Mouse (Mus musculus) testis, adult 2 months (tissue): ENCODE measurements at regions not wholly inside any gene's neighbourhood (a gene's known extent, or its start where the extent isn't known, plus 50 kb on each side); places are given as distances from the start of the nearest gene placed in this dataset.

Experiments
- CTCF ChIP-seq: fragments of 200-500 bp; IDR thresholded peaks from 2 replicates; pipeline ENCODE4 v1.5.1; 2012; ENCODE audit warnings: low read depth, mild to moderate bottlenecking, inconsistent platforms, low read length, moderate library complexity; ENCODE audit not compliant: control insufficient read depth, insufficient read depth, insufficient replicate concordance
- POLR2A ChIP-seq: fragments of 200-500 bp; IDR thresholded peaks from 2 replicates; pipeline ENCODE4 v1.6.1; 2012; ENCODE audit warnings: low read depth, mild to moderate bottlenecking, inconsistent platforms, low read length, moderate library complexity; ENCODE audit not compliant: control insufficient read depth

- no peak for TF ChIP-seq CTCF
- no peak for TF ChIP-seq POLR2A
Measured at GRCm38 (mm10) chr2:9468651-9469050, 412.4 kb upstream of the 4930412O13Rik start.
